Mouse (Mus musculus) kidney, adult 2 months (tissue): Measurements from ENCODE around the gene Cdk9. TPM values are rescaled to one million over a fixed set of nuclear protein-coding genes. Genes with fewer than 3 reads are reported as not detected.

ENCODE experiments used
- DNase-seq: peaks from one replicate; pipeline ENCODE4 v3.0.0; 2021
- H3K27ac ChIP-seq: fragments of 200-500 bp; 2 replicates; pipeline ENCODE4 v1.5.1; 2012; ENCODE audit warnings: low read depth, low read length, control low read depth, inconsistent platforms; ENCODE audit not compliant: insufficient read depth
- H3K27me3 ChIP-seq: fragments of 200-500 bp; replicated peaks from 2 replicates; pipeline ENCODE4 v1.6.1; 2012; ENCODE audit warnings: mild to moderate bottlenecking, moderate library complexity, low read length, inconsistent platforms; ENCODE audit not compliant: control insufficient read depth, insufficient read depth
- H3K36me3 ChIP-seq: fragments of 200-500 bp; 2 replicates; pipeline ENCODE4 v1.6.1; 2012; ENCODE audit warnings: mild to moderate bottlenecking, moderate library complexity, low read length, inconsistent platforms; ENCODE audit not compliant: control insufficient read depth, insufficient read depth
- H3K4me1 ChIP-seq: fragments of 200-500 bp; 2 replicates; pipeline ENCODE4 v1.6.1; 2011; ENCODE audit warnings: low read length; ENCODE audit not compliant: control insufficient read depth, insufficient read depth
- H3K4me3 ChIP-seq: fragments of 200-500 bp; 2 replicates; pipeline ENCODE4 v1.5.1; 2011; ENCODE audit warnings: mild to moderate bottlenecking, low read depth, low read length, control low read depth; ENCODE audit not compliant: insufficient read depth
- CTCF ChIP-seq: fragments of 200-500 bp; conservative IDR thresholded peaks from 2 replicates; pipeline ENCODE4 v1.5.1; 2011; ENCODE audit warnings: low read depth, mild to moderate bottlenecking, control low read depth, low read length, moderate library complexity, mixed read lengths; ENCODE audit not compliant: insufficient read depth, insufficient read length
- POLR2A ChIP-seq: fragments of 200-500 bp; IDR thresholded peaks from one replicate; pipeline ENCODE4 v1.6.1; 2011; ENCODE audit warnings: low read depth, low read length, control low read depth
- WGBS: fragments of 180-500 bp; shearing (Covaris S2); methylation state at CpG from one replicate; pipeline ENCODE4 v1.1.7; 2018; 5-methylcytosine and 5-hydroxymethylcytosine counted together
- polyA plus RNA-seq: library from polyadenylated mRNA; depleted of rRNA; stranded (reverse); fragments of >200 nt; gene quantifications from 2 replicates; pipeline ENCODE4 v1.2.3, GENCODE M21; 2012

The Cdk9 gene
- polyA plus RNA-seq, 1 experiment, result 89.2 TPM

- Histone ChIP-seq H3K36me3 (no peaks in the 10 kb centered on the region), H3K4me1 (no peaks in the 10 kb centered on the region), H3K27me3 (no peaks in the 10 kb centered on the region), H3K4me3 (no peak overlapping the region), H3K27ac (no peak overlapping the region)
- no peak for TF ChIP-seq POLR2A
- no peak for TF ChIP-seq CTCF
- DNase-seq, result no peak
- WGBS, result 36% methylated on average over 18 of the region's 18 CpGs
Observed at GRCm38 (mm10) chr2:32742173-32742531, 29.3 kb upstream of the Cdk9 start.

DNA sequence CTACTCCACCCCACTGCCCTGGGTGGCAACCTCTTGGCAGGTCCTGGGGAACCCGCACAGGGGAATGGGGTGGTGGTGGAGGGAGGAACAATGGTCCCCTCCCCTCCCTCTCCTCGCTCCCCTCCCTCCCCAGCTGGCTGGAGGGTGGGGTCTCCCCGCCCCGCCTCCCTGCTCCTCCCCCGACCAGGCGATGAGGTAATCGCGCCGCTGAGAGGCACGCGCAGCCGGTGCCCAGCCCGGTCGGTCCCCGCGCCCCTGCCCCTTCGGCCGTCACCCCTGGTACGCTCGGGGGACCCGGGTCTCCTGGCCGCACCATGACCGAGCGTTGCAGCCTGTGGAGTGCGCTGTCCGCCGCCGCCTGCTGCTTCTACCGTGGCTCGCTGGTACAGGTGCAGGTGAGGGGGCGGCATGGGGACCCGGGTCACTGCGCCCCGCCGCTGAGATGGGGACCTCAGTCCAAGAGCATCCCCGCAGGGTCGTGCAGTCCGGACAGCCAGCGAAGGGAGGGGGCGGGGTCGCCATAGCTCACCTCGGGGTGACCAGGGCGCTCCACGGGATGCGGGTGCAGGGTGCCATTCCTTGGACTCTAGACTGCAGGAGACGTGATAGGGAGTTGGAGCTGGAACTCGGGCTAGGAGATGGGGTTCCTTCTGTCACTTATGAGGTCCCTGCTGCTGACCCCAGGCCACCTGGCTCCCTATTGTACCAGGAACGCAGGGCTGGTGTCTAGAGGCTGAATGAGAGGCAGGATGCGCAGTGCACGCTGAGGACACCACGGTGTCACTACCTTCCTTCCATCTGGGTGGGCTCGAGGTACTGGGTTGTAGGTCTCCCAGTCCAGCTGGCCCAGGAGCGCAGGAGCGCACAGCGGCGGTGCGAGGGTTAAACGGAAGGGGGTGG lies 28.6 kb upstream of the Cdk9 start:
- Histone ChIP-seq H3K4me1 (no peaks in the 10 kb centered on the region), H3K27ac (no peak overlapping the region), H3K36me3 (no peaks in the 10 kb centered on the region), H3K27me3 (no peaks in the 10 kb centered on the region), H3K4me3 (peak overlapping the region; percentile 2; the same call in 1 of the 2 replicates)
- no peak for TF ChIP-seq POLR2A
- no peak for TF ChIP-seq CTCF
- whole genome bisulfite sequencing, result 14% methylated on average over 56 of the region's 58 CpGs
- DNase-seq, result no peak

- Histone ChIP-seq H3K27me3 (no peaks in the 10 kb centered on the region), H3K4me3 (peak within 1 kb of the TSS; percentile 2; the same call in 1 of the 2 replicates), H3K4me1 (no peaks in the 10 kb centered on the region), H3K36me3 (no peaks in the 10 kb centered on the region), H3K27ac (no peak within 1 kb of the TSS)
- DNase-seq, result no peak
- TF ChIP-seq POLR2A, result no peak
- no peak for TF ChIP-seq CTCF
- 16% methylated on average over 11 of the region's 11 CpGs for WGBS
Observed at GRCm38 (mm10) chr2:32740916-32741272, 28.0 kb upstream of the Cdk9 start, which contains the start of gene 6330409D20Rik. TSS of gene 6330409D20Rik (minus strand) at chr2:32741016.

GRCm38 (mm10) chr2:32739311-32739710 lies 26.4 kb upstream of the Cdk9 start:
- Histone ChIP-seq H3K27ac (no peak overlapping the region), H3K4me1 (no peaks in the 10 kb centered on the region; the same call in 1 of the 2 replicates), H3K27me3 (no peaks in the 10 kb centered on the region), H3K4me3 (no peak overlapping the region), H3K36me3 (no peaks in the 10 kb centered on the region)
- WGBS, result 69% methylated on average over 4 of the region's 4 CpGs
- no peak for TF ChIP-seq CTCF
- no peak for TF ChIP-seq POLR2A
- DNase-seq, result no peak

GRCm38 (mm10) chr2:32737008-32737407 lies 24.1 kb upstream of the Cdk9 start:
- Histone ChIP-seq H3K36me3 (no peaks in the 10 kb centered on the region), H3K4me3 (no peak overlapping the region), H3K27ac (no peak overlapping the region), H3K27me3 (no peaks in the 10 kb centered on the region), H3K4me1 (no peaks in the 10 kb centered on the region; the same call in 1 of the 2 replicates)
- DNase-seq, result no peak
- WGBS, result 68% methylated on average over 6 of the region's 6 CpGs
- TF ChIP-seq POLR2A (no peak), CTCF (no peak)

- H3K27me3 ChIP-seq, result no peaks in the 10 kb centered on the region
- H3K27ac ChIP-seq, result 0 out of 2 replicates have a peak overlapping the region, but pooled peaks have one; percentile 27
- peak; percentile 66 for DNase-seq
- no peaks in the 10 kb centered on the region for H3K36me3 ChIP-seq
- no peak for TF ChIP-seq CTCF
- TF ChIP-seq POLR2A, result no peak
- 50% methylated on average over 3 of the region's 3 CpGs for WGBS
- H3K4me3 ChIP-seq, result no peak overlapping the region
- H3K4me1 ChIP-seq, result no peaks in the 10 kb centered on the region; the same call in 1 of the 2 replicates
Observed at GRCm38 (mm10) chr2:32736306-32736829, 23.5 kb upstream of the Cdk9 start.

DNA sequence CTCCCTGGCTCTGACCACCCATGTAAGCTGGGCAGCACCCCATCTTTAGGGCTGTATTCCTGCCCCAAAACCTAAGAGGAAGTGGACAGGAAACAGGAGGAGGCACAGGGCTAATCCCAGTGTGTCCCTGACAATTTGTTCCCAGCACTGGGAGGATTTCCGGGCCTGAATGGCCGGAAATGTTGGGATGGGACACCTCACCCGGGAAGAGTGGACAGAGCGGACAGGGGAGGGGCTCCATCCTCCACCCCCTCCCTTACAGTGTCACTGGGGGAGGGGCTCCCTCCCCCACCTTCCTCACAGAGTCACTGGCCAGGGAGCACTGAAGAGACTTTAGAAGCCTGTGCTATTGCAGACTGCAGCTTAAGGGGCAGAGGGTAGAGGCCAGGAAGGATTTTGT lies 22.1 kb upstream of the Cdk9 start:
- H3K36me3 ChIP-seq, result no peaks in the 10 kb centered on the region
- no peak overlapping the region for H3K4me3 ChIP-seq
- H3K27ac ChIP-seq, result peak overlapping the region; percentile 79
- WGBS, result 33% methylated on average over 4 of the region's 4 CpGs
- H3K27me3 ChIP-seq, result no peaks in the 10 kb centered on the region
- no peaks in the 10 kb centered on the region; the same call in 1 of the 2 replicates for H3K4me1 ChIP-seq
- no peak for TF ChIP-seq CTCF
- TF ChIP-seq POLR2A, result no peak
- DNase-seq, result peak; percentile 89
